Mouse (Mus musculus): ENCODE measurements around the gene Gm7173. TPM values are rescaled to one million over a fixed set of nuclear protein-coding genes. Genes with fewer than 3 reads are reported as not detected.

Gene Gm7173
- polyA plus RNA-seq (2014; fragmentation: Nextera tagmentation; extraction: Ambion mirVana) = 0.23 and 0.42 TPM in 2 replicates

DNA sequence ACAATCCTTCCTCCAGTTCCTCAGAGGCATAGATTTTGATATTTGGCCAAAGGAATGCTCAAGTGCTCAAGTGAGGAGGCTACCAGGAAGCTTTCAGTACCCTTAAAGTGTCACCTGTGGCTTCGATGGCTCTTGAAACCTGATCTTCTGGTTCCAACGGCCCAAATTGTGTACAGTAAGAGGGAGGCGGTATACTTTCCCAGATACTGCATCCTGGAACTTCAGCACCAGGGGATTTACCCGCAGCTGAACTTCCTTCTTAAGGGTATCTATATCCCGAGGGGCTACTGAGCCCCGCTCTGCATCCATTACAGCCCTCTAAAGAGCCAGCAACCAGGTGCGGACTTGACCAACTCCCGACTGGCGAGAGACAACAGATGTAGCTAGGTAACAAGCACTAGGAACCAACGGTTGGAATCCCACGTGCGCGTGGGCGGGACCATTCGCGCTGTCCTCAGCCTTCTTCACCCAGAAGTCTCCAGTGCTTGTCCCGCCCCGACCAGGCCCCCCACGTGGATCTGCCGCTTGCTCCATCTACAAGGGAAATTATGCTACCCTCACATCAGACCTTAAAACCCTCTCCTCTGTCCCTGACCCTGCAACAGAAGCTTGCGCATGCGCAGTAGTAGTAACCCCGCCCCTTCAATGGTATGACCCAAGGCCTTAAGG lies at the start of gene Gm7173:
Gm7173 (minus strand) TSS at position 309 of the 669 bp plus-strand sequence.
- no peak within 1 kb of the TSS for H3K27ac ChIP-seq (ENCODE audit: low read depth, low read length)
- H3K4me1 ChIP-seq (ENCODE audit: control insufficient read depth, insufficient read depth, low read length) = no peaks in the 10 kb centered on the region
- H3K27me3 ChIP-seq (ENCODE audit: control insufficient read depth, insufficient read depth, low read length) = no peaks in the 10 kb centered on the region
- no peaks in the 10 kb centered on the region for H3K36me3 ChIP-seq (ENCODE audit: control insufficient read depth, insufficient read depth, low read length)
- H3K9ac ChIP-seq (ENCODE audit: low read depth, low read length) = no peak within 1 kb of the TSS
- peak; percentile 71 for ATAC-seq (ENCODE audit: low FRiP score, low TSS enrichment)
- H3K4me2 ChIP-seq (replicated peaks; ENCODE audit: low read depth, low read length) = peak within 1 kb of the TSS; percentile 45
- H3K4me3 ChIP-seq (ENCODE audit: low read length) = peak within 1 kb of the TSS; percentile 32
- 30% methylated on average over 23 of the region's 23 CpGs for WGBS
- no peaks in the 10 kb centered on the region for H3K9me3 ChIP-seq (ENCODE audit: control insufficient read depth, low read length)

DNA sequence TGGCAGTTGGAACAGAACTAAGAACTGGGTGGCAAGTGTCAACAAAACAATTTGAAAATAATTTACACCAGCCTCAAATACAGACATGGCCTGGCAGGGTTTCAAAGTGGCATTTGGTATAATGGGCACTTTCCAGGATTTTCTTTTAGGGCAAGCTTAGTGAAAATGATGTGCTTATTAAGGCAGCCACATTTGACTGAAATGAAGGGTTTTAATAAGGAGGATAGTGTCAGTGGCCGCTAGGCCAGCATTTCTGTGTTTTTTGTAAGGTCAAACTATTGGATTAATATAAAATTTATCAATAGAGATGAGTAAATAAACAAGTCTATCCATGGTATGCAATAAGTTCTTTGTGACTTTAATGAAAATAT lies 546 bp upstream of the Gm7173 start:
- Histone ChIP-seq H3K4me3 (ENCODE audit: low read length) (peak overlapping the region; percentile 32), H3K4me1 (ENCODE audit: control insufficient read depth, insufficient read depth, low read length) (no peaks in the 10 kb centered on the region)
- 79% methylated on average over 1 of the region's 1 CpGs for WGBS

GRCm38 (mm10) chrX:79316790-79317189 lies 200.3 kb downstream of the Gm7173 start:
- no peak overlapping the region for H3K9ac ChIP-seq (ENCODE audit: low read depth, low read length)
- H3K27ac ChIP-seq (ENCODE audit: low read depth, low read length) = no peak overlapping the region
- ATAC-seq (ENCODE audit: low FRiP score, low TSS enrichment) = no peak
- no peak overlapping the region for H3K4me3 ChIP-seq (ENCODE audit: low read length)
- H3K36me3 ChIP-seq (ENCODE audit: control insufficient read depth, insufficient read depth, low read length) = no peaks in the 10 kb centered on the region
- no peaks in the 10 kb centered on the region for H3K9me3 ChIP-seq (ENCODE audit: control insufficient read depth, low read length)
- H3K4me1 ChIP-seq (ENCODE audit: control insufficient read depth, insufficient read depth, low read length) = no peaks in the 10 kb centered on the region
- no peaks in the 10 kb centered on the region for H3K27me3 ChIP-seq (ENCODE audit: control insufficient read depth, insufficient read depth, low read length)
- no peak overlapping the region for H3K4me2 ChIP-seq (replicated peaks; ENCODE audit: low read depth, low read length)

More for the DNA sequence above, 546 bp upstream of the Gm7173 start:
- no peaks in the 10 kb centered on the region for H3K36me3 ChIP-seq (ENCODE audit: control insufficient read depth, insufficient read depth, low read length)
- H3K27me3 ChIP-seq (ENCODE audit: control insufficient read depth, insufficient read depth, low read length) = no peaks in the 10 kb centered on the region
- no peak; the same call in 1 of the 2 replicates for ATAC-seq (ENCODE audit: low FRiP score, low TSS enrichment)
- H3K4me2 ChIP-seq (replicated peaks; ENCODE audit: low read depth, low read length) = peak overlapping the region; percentile 45; the same call in 1 of the 2 replicates
- H3K27ac ChIP-seq (ENCODE audit: low read depth, low read length) = no peak overlapping the region
- H3K9me3 ChIP-seq (ENCODE audit: control insufficient read depth, low read length) = no peaks in the 10 kb centered on the region
- no peak overlapping the region for H3K9ac ChIP-seq (ENCODE audit: low read depth, low read length)

Other genes starting within 250 kb of the Gm7173 start
- 0.12 TPM in 1 of 2 replicates, not detected in the other for gene Mageb16, start 154.2 kb upstream of the Gm7173 start, polyA plus RNA-seq (2014; fragmentation: Nextera tagmentation; extraction: Ambion mirVana)